Mouse (Mus musculus) limb, embryonic 11.5 days (tissue): ENCODE measurements around the gene Cdc14a. TPM values are rescaled to one million over a fixed set of nuclear protein-coding genes. Genes with fewer than 3 reads are reported as not detected.

Experiments
- ATAC-seq: fragments of 200-750 bp; cut with Nextera tagmentation; 2 replicates; pipeline ENCODE4 v1.8.0; 2017; ENCODE audit warnings: low read depth; ENCODE audit not compliant: insufficient number of reproducible peaks, low FRiP score, low TSS enrichment
- DNase-seq: peaks from one replicate; pipeline ENCODE4 v3.0.0-alpha.2; 2015; ENCODE audit warnings: low spot score
- H3K27ac ChIP-seq: fragments of 300-500 bp; sonication (generic); replicated peaks from 2 replicates; pipeline ENCODE4 v1.5.1; 2014; ENCODE audit warnings: low read depth, mild to moderate bottlenecking, low read length
- H3K27me3 ChIP-seq: fragments of 300-500 bp; sonication (generic); 2 replicates; pipeline ENCODE4 v1.6.1; 2014; ENCODE audit warnings: mild to moderate bottlenecking, low read length, mixed read lengths; ENCODE audit not compliant: control insufficient read depth, insufficient read depth
- H3K36me3 ChIP-seq: fragments of 300-500 bp; sonication (generic); 2 replicates; pipeline ENCODE4 v1.6.1; 2014; ENCODE audit warnings: mild to moderate bottlenecking, low read length, moderate library complexity, mixed read lengths; ENCODE audit not compliant: control insufficient read depth, insufficient read depth
- H3K4me1 ChIP-seq: fragments of 300-500 bp; sonication (generic); 2 replicates; pipeline ENCODE4 v1.6.1; 2014; ENCODE audit warnings: low read length, mixed read lengths; ENCODE audit not compliant: control insufficient read depth, insufficient read depth
- H3K4me2 ChIP-seq: fragments of 300-500 bp; sonication (generic); 2 replicates; pipeline ENCODE4 v1.6.1; 2014; ENCODE audit warnings: low read depth, mild to moderate bottlenecking, moderate library complexity; ENCODE audit not compliant: severe bottlenecking
- H3K4me3 ChIP-seq: fragments of 300-500 bp; sonication (generic); 2 replicates; pipeline ENCODE4 v1.5.1; 2014; ENCODE audit warnings: low read depth, low read length
- H3K9ac ChIP-seq: fragments of 300-500 bp; sonication (generic); 2 replicates; pipeline ENCODE4 v1.6.1; 2014; ENCODE audit warnings: mild to moderate bottlenecking, low read length
- H3K9me3 ChIP-seq: fragments of 300-500 bp; sonication (generic); 2 replicates; pipeline ENCODE4 v1.6.1; 2016; ENCODE audit warnings: low read length; ENCODE audit not compliant: control insufficient read depth
- WGBS: fragments of 180-500 bp; shearing (Covaris S2); extraction: QIAGEN DNeasy Blood & Tissue Kit; methylation state at CpG from one replicate; pipeline ENCODE4 v1.1.7; 2014; 5-methylcytosine and 5-hydroxymethylcytosine counted together
- polyA plus RNA-seq: library from polyadenylated mRNA; unstranded; fragments of >200 nt; fragmentation: Nextera tagmentation; extraction: Ambion mirVana; gene quantifications from 2 replicates; pipeline ENCODE4 v1.2.1, GENCODE M21; 2014

The Cdc14a gene
- polyA plus RNA-seq, 1 experiment from 2014 or later = 11.6 TPM

DNA sequence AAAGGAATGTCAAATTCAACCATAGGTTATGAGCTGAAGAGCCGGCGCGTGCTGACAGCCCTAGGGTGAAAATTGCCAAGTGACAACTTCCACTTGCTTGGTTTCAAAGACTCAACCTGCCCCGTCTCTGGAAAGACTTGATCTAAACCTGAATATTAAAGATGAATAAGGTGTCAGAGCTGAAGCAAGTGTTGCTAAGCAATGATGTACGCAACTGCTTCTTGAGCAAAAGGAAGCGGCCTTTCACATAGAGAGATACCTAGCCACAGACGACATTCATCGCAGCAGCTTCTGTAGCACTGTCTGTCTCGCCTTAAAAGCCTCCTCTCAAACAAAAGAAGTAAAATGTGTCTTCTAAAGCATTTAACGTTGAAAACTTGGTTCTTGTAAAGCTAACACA, 113.8 kb downstream of the Cdc14a start:
- H3K36me3 ChIP-seq = peaks cover 2% of the 10 kb centered on the region; the same call in 1 of the 2 replicates
- H3K27ac ChIP-seq = no peak overlapping the region
- H3K27me3 ChIP-seq = no peaks in the 10 kb centered on the region
- H3K9me3 ChIP-seq = no peaks in the 10 kb centered on the region
- DNase-seq (no peak), ATAC-seq (no peak)
- no peak overlapping the region for H3K4me2 ChIP-seq
- 92% methylated on average over 10 of the region's 10 CpGs for WGBS
- no peak overlapping the region for H3K4me3 ChIP-seq
- H3K9ac ChIP-seq = no peak overlapping the region
- H3K4me1 ChIP-seq = no peaks in the 10 kb centered on the region

GRCm38 (mm10) chr3:116304800-116305753, 118.8 kb downstream of the Cdc14a start:
- WGBS = 87% methylated on average over 18 of the region's 18 CpGs
- H3K9me3 ChIP-seq = no peaks in the 10 kb centered on the region
- no peak for ATAC-seq
- no peaks in the 10 kb centered on the region for H3K4me1 ChIP-seq
- no peak overlapping the region for H3K9ac ChIP-seq
- no peaks in the 10 kb centered on the region; the same call in 1 of the 2 replicates for H3K36me3 ChIP-seq
- H3K4me2 ChIP-seq = no peak overlapping the region
- no peaks in the 10 kb centered on the region for H3K27me3 ChIP-seq
- H3K27ac ChIP-seq = no peak overlapping the region
- H3K4me3 ChIP-seq = no peak overlapping the region
- no peak for DNase-seq

DNA sequence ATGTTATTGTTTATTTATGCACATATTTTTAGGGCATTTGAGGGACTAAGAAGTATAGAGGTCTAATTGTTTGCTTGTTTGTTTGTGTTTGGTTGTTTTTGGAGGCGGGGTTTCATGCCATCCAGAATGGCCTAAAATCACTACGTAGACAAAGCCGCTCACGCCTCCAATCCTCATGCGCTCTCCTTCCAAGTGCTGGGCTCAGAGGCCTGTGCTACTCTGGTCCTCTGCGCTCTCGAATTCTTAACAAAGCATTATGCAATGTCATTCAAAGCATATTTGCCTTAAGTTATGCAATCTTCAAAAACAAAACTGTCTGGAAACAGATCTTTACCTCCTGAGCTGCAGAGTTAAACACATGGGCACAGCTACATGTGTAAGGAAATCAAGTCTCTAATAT, 121.3 kb downstream of the Cdc14a start:
- DNase-seq (no peak), ATAC-seq (no peak)
- no peak overlapping the region for H3K27ac ChIP-seq
- no peak overlapping the region for H3K9ac ChIP-seq
- WGBS = 95% methylated on average over 7 of the region's 7 CpGs
- H3K9me3 ChIP-seq = no peaks in the 10 kb centered on the region
- no peaks in the 10 kb centered on the region; the same call in 1 of the 2 replicates for H3K36me3 ChIP-seq
- no peak overlapping the region for H3K4me3 ChIP-seq
- H3K27me3 ChIP-seq = no peaks in the 10 kb centered on the region
- H3K4me2 ChIP-seq = no peak overlapping the region
- H3K4me1 ChIP-seq = no peaks in the 10 kb centered on the region

- no peak overlapping the region for H3K9ac ChIP-seq
- H3K27me3 ChIP-seq = no peaks in the 10 kb centered on the region
- H3K4me2 ChIP-seq = no peak overlapping the region
- H3K4me1 ChIP-seq = no peaks in the 10 kb centered on the region
- H3K27ac ChIP-seq = no peak overlapping the region
- no peaks in the 10 kb centered on the region for H3K9me3 ChIP-seq
- WGBS = 79% methylated on average over 6 of the region's 6 CpGs
- H3K36me3 ChIP-seq = no peaks in the 10 kb centered on the region; the same call in 1 of the 2 replicates
- ATAC-seq (no peak), DNase-seq (no peak)
- H3K4me3 ChIP-seq = no peak overlapping the region
Measured at GRCm38 (mm10) chr3:116301754-116302153, 122.1 kb downstream of the Cdc14a start.

GRCm38 (mm10) chr3:116298727-116299126, 125.1 kb downstream of the Cdc14a start:
- Histone ChIP-seq H3K4me3 (no peak overlapping the region), H3K9me3 (no peaks in the 10 kb centered on the region), H3K9ac (no peak overlapping the region), H3K4me2 (no peak overlapping the region), H3K27me3 (no peaks in the 10 kb centered on the region), H3K4me1 (no peaks in the 10 kb centered on the region), H3K27ac (no peak overlapping the region), H3K36me3 (peaks cover 2% of the 10 kb centered on the region; the same call in 1 of the 2 replicates)
- ATAC-seq (no peak), DNase-seq (no peak)
- 92% methylated on average over 10 of the region's 10 CpGs for WGBS

- no peak overlapping the region for H3K9ac ChIP-seq
- no peaks in the 10 kb centered on the region for H3K27me3 ChIP-seq
- H3K4me2 ChIP-seq = no peak overlapping the region
- no peak overlapping the region for H3K27ac ChIP-seq
- peaks cover 2% of the 10 kb centered on the region; the same call in 1 of the 2 replicates for H3K36me3 ChIP-seq
- WGBS = 94% methylated on average over 8 of the region's 8 CpGs
- ATAC-seq (no peak), DNase-seq (no peak)
- no peak overlapping the region for H3K4me3 ChIP-seq
- H3K4me1 ChIP-seq = no peaks in the 10 kb centered on the region
- no peaks in the 10 kb centered on the region for H3K9me3 ChIP-seq
Measured at GRCm38 (mm10) chr3:116298003-116298402, 125.8 kb downstream of the Cdc14a start.

DNA sequence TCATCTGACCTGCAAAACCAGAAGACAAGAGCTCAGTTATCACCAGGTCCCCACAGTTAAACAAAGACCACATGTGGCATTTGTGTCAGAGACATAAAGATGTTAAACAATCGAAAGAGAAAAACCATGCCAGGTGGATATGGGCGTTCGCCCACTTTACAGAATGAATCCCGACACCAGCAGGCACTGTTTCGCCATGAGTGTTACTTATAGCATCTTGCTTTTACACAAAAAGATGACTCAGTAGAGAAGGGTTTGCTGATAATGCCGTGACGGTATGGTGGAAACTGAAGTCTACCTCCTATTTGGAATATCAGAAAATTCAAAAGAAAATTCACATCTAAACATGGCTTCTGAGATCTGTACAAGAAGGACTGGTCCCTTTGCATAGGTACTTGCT, 126.7 kb downstream of the Cdc14a start:
- H3K27me3 ChIP-seq = no peaks in the 10 kb centered on the region
- H3K9me3 ChIP-seq = no peaks in the 10 kb centered on the region
- ATAC-seq (no peak), DNase-seq (no peak)
- 90% methylated on average over 7 of the region's 7 CpGs for WGBS
- H3K27ac ChIP-seq = no peak overlapping the region
- no peaks in the 10 kb centered on the region for H3K4me1 ChIP-seq
- no peak overlapping the region for H3K4me3 ChIP-seq
- H3K9ac ChIP-seq = no peak overlapping the region
- peaks cover 2% of the 10 kb centered on the region; the same call in 1 of the 2 replicates for H3K36me3 ChIP-seq
- no peak overlapping the region for H3K4me2 ChIP-seq

GRCm38 (mm10) chr3:116290041-116290815, 133.6 kb downstream of the Cdc14a start:
- DNase-seq (no peak), ATAC-seq (no peak)
- Histone ChIP-seq H3K4me2 (no peak overlapping the region), H3K27ac (no peak overlapping the region), H3K4me1 (no peaks in the 10 kb centered on the region), H3K9ac (no peak overlapping the region), H3K27me3 (no peaks in the 10 kb centered on the region), H3K36me3 (peaks cover 2% of the 10 kb centered on the region; the same call in 1 of the 2 replicates), H3K4me3 (no peak overlapping the region), H3K9me3 (no peaks in the 10 kb centered on the region)
- WGBS = 83% methylated on average over 9 of the region's 9 CpGs
